Mouse (Mus musculus) C2C12 (cell line): Measurements from ENCODE around the gene Atg5. TPM values are rescaled to one million over a fixed set of nuclear protein-coding genes. Genes with fewer than 3 reads are reported as not detected.
"Not testable (repeated sequence)": the region's sequence is repeated elsewhere in the genome, so short reads cannot be mapped to it uniquely, and the experiment has no call there.

Experiments used
- H3K27me3 ChIP-seq: one replicate; pipeline ENCODE4 v1.6.1; 2011; ENCODE audit not compliant: control insufficient read depth, insufficient read depth, insufficient read length
- H3K36me3 ChIP-seq: one replicate; pipeline ENCODE4 v1.6.1; 2011; ENCODE audit not compliant: control insufficient read depth, insufficient read depth
- H3K4me3 ChIP-seq: one replicate; pipeline ENCODE4 v1.5.1; 2011; ENCODE audit warnings: mild to moderate bottlenecking, control low read depth; ENCODE audit not compliant: poor library complexity, insufficient read depth, severe bottlenecking
- H3K79me2 ChIP-seq: one replicate; pipeline ENCODE4 v1.6.1; 2011; ENCODE audit not compliant: control insufficient read depth, insufficient read depth
- H3K79me3 ChIP-seq: one replicate; pipeline ENCODE4 v1.6.1; 2011; ENCODE audit warnings: low read depth, control low read depth
- H3ac ChIP-seq: one replicate; pipeline ENCODE3; 2011; ENCODE audit warnings: low read depth; ENCODE audit not compliant: control insufficient read depth, insufficient read length
- CEBPB ChIP-seq: IDR thresholded peaks from one replicate; pipeline ENCODE4 v1.6.1; 2011; ENCODE audit warnings: low read depth, mild to moderate bottlenecking, control low read depth, moderate library complexity
- CTCF ChIP-seq: IDR thresholded peaks from one replicate; pipeline ENCODE4 v1.5.1; 2011; ENCODE audit not compliant: control insufficient read depth, insufficient read depth, insufficient read length
- FOSL1 ChIP-seq: IDR thresholded peaks from one replicate; pipeline ENCODE4 v1.8.0; 2011; ENCODE audit warnings: mild to moderate bottlenecking, low read length; ENCODE audit not compliant: poor library complexity, insufficient read depth, severe bottlenecking
- MAX ChIP-seq: IDR thresholded peaks from one replicate; pipeline ENCODE4 v1.6.1; 2011; ENCODE audit warnings: mild to moderate bottlenecking, control low read depth
- MYOD1 ChIP-seq: IDR thresholded peaks from one replicate; pipeline ENCODE4 v1.6.1; 2011; ENCODE audit warnings: low read depth; ENCODE audit not compliant: control insufficient read depth, insufficient read length
- MYOG ChIP-seq: IDR thresholded peaks from one replicate; pipeline ENCODE4 v1.6.1; 2011; ENCODE audit not compliant: control insufficient read depth, insufficient read length; ENCODE audit errors: extremely low read depth
- USF1 ChIP-seq: IDR thresholded peaks from one replicate; pipeline ENCODE4 v1.6.1; 2011; ENCODE audit warnings: low read depth, mild to moderate bottlenecking, control low read depth, moderate library complexity
- polyA plus RNA-seq: library from polyadenylated mRNA; unstranded; fragments of >200 nt; fragmentation: generic; extraction: Trizol; gene quantifications from one replicate; pipeline ENCODE4 v1.2.1, GENCODE M21; 2012; ENCODE audit warnings: missing spikeins

Atg5 gene
- polyA plus RNA-seq, 1 experiment: 13.6 TPM

DNA sequence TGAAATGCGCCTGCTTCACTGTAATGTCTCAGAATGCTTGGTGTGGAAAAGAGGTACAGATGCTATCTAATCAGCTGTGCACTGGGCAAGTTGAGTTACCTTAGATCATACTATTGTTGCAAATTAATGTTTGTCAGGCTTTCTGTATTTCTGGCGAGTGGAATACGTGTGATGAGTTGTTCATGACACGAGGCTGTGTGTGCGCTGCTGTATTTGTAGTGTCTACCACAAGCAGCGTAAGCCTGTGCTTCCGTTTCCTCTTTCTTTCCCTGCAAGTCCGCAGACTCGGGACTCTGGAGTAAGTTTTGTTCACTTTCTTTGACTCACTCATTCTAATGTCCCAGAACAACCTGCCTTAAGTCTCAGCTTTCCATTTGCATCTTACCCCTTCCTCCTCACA lies 58.9 kb downstream of the Atg5 start:
- Histone ChIP-seq H3K27me3 (no peaks in the 10 kb centered on the region), H3ac (no peak overlapping the region), H3K4me3 (no peak overlapping the region), H3K79me2 (no peaks in the 10 kb centered on the region), H3K36me3 (no peaks in the 10 kb centered on the region), H3K79me3 (no peaks in the 10 kb centered on the region)
- TF ChIP-seq MAX (no peak), CTCF (no peak), CEBPB (no peak), USF1 (no peak), MYOG (no peak), MYOD1 (no peak), FOSL1 (no peak)

DNA sequence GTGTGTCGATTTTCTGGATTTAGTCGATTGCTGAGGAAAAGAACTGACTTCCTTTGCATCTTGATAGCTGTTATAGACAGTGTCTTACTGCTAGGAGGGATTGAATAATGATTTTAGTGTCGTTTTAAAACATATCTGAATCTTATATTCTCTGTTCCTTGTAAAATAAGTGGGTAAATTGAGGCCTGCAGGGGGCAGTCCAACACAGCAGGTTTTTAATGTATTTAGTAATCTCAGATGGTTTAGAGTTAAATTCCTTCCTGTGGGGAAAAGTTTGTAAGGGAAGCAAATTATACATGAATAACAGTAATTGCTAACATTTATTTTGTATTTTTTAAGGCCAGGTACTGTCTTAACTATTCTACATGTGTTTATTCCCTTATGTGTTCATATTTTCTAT lies 60.2 kb downstream of the Atg5 start:
- Histone ChIP-seq H3K79me3 (no peaks in the 10 kb centered on the region), H3K27me3 (no peaks in the 10 kb centered on the region), H3K4me3 (no peak overlapping the region), H3K36me3 (no peaks in the 10 kb centered on the region), H3ac (no peak overlapping the region), H3K79me2 (no peaks in the 10 kb centered on the region)
- TF ChIP-seq CTCF: no peak
- no peak for TF ChIP-seq FOSL1
- TF ChIP-seq MYOD1: no peak
- no peak for TF ChIP-seq MAX
- TF ChIP-seq USF1: no peak
- no peak for TF ChIP-seq MYOG
- TF ChIP-seq CEBPB: no peak

DNA sequence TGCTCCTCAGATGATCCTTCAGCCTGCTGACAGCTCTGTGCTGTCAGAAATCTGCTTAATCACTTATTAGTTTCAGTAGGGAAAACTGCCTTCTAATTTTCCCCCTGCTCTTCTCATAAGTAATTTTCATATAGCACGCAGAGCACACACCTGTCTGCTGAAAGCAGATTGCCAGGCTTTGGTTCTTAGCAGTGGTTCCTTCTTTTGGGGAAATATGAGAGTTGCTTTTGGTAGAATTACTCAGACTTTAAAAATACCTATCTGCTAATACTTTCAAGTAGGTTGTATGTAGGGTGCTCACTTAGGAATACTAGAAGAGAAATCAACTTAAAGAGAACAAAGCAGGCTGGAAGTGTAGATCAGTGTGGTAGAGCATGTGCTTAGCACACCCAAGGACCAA lies 62.6 kb downstream of the Atg5 start:
- TF ChIP-seq MYOD1 (no peak), CTCF (no peak), FOSL1 (no peak), CEBPB (no peak), MAX (no peak), USF1 (no peak), MYOG (no peak)
- Histone ChIP-seq H3K79me2 (no peaks in the 10 kb centered on the region), H3ac (no peak overlapping the region), H3K36me3 (no peaks in the 10 kb centered on the region), H3K79me3 (no peaks in the 10 kb centered on the region), H3K4me3 (no peak overlapping the region), H3K27me3 (no peaks in the 10 kb centered on the region)

DNA sequence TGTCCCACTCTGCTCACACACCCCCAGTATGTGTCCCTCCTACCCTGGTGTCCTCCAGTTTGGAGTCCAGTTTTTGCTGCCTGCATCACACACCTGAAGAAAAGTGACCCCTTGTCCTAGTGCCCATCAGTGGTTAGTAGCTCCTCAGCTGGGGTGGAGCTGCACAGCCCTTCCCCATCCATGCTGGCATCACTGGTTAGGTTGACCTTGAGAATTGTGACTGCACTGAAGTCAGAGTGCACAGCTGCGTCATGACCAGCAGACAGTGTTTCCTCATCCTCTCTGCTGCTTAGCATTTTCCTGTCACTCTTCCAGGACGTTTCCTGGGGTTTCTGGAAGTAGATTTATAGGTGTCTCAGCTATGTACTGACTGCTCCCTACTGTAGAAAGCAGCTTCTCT lies 63.3 kb downstream of the Atg5 start:
- H3K79me2 ChIP-seq: no peaks in the 10 kb centered on the region
- no peaks in the 10 kb centered on the region for H3K27me3 ChIP-seq
- H3K36me3 ChIP-seq: no peaks in the 10 kb centered on the region
- H3K79me3 ChIP-seq: no peaks in the 10 kb centered on the region
- H3ac ChIP-seq: no peak overlapping the region
- H3K4me3 ChIP-seq: no peak overlapping the region
- TF ChIP-seq USF1 (no peak), FOSL1 (no peak), MAX (no peak), MYOG (no peak), MYOD1 (no peak), CTCF (no peak), CEBPB (no peak)

DNA sequence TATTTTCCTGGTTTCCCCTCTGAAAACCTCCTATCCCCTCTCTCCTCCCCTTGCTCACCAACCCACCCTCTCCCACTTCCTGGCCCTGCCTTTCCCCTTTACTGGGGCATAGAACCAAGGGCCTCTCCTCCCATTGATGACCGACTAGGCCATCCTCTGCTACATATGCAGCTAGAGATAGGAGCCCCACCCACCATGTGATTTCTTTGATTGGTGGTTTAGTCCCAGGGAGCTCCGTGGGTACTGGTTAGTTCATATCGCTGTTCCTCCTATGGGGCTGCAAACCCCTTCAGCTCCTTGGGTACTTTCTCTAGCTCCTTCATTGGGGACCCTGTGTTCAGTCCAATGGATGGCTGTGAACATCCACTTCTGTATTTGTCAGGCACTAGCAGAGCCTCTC lies 64.5 kb downstream of the Atg5 start:
- not testable (repeated sequence) for H3K79me3 ChIP-seq, H3K27me3 ChIP-seq, H3K36me3 ChIP-seq, H3ac ChIP-seq, H3K79me2 ChIP-seq, H3K4me3 ChIP-seq

DNA sequence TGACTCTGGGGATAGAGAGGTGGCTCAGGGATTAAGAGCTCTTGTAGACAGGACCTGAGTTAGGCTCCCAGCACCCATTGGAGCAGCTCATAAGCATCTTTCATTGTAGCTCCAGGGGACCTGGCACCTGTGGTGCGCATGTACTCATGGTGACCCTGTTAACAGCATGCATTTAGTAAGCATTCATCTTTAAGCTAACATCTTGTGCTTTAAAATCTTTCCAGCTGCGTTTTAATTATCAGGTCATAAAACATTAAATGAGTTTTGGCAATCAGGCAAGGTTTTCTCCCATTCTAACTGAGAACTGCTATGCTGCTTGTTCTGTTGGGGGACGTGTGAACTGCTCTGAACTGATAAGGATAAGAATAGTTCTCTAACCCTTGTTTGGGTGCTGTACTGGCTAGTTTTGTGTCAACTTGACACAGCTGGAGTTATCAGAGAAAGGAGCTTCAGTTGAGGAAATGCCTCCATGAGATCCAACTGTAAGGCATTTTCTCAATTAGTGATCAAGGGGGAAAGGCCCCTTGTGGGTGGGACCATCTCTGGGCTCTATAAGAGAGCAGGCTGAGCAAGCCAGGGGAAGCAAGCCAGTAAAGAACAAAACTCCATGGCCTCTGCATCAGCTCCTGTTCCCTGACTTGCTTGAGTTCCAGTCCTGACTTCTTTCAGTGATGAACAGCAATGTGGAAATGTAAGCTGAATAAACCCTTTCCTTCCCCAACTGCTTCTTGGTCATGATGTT lies 68.7 kb downstream of the Atg5 start:
- H3K79me3 ChIP-seq, H3ac ChIP-seq: not testable (repeated sequence)

More for the DNA sequence above, 68.7 kb downstream of the Atg5 start:
- H3K27me3 ChIP-seq, H3K4me3 ChIP-seq, H3K36me3 ChIP-seq, H3K79me2 ChIP-seq: not testable (repeated sequence)
